Mouse (Mus musculus): ENCODE data around the gene Tnip1.
"Not testable (repeated sequence)": the region's sequence is repeated elsewhere in the genome, so short reads cannot be mapped to it uniquely, and the experiment has no call there.

The Tnip1 gene

DNA sequence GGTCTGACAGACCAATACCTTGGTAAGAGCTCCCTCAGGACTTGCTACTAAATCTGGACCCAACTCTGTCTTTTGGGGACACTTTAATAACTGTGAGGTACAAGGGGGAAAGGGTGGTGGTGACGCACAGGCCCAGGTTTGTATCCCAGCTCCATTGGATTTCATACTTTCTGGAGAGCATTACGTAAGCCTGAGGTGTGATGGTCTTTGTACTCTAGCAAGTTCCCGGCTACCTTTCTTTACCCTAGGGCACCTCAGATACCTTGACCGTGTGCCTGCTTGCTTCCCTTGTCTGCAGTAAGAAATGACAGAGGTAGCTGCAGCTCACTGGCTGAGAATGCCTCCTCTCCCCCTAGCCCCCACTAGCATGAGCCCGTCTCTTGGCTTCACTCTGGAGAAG lies 55.5 kb downstream of the Tnip1 start:
- no peak for DNase-seq

DNA sequence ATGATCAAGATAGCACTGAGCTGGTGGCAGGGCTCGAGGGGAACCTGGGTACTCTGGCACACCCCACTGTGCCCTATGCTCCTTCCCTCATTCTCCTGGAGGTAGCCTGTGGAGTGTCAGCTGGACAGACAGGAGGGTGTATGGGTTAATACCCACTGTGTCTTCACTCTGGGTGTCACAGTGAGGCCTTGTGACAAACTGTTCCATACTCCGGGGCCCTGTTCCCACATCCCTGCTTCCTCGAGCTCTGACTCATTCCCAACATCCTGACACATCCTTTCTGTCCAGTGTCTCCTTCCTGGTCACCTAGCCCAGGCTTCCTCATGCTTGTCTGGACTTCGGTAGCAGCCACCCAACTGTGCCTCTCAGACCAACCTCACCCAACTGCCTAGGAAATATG lies 56.3 kb downstream of the Tnip1 start:
- DNase-seq: no peak

DNA sequence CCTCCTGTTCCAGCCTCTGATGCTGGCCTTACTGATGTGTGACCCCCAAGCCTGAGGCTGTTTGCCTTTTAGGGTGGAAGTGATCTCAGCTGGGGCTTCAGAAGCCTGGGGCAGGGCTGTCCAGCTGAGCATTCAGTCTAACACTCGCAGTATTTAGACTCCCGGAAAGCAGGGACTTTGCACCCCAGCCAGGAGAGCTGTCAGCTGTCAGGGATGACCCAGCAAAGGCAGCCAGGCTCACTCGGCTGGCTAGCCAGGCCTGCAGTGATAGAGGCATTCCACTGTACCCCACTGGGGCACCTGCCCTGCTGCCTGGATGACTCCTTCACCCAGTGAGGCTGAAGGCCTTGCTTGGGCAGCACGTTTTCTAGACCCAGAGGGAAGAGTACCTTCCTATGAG lies 56.8 kb downstream of the Tnip1 start:
- no peak for DNase-seq

DNA sequence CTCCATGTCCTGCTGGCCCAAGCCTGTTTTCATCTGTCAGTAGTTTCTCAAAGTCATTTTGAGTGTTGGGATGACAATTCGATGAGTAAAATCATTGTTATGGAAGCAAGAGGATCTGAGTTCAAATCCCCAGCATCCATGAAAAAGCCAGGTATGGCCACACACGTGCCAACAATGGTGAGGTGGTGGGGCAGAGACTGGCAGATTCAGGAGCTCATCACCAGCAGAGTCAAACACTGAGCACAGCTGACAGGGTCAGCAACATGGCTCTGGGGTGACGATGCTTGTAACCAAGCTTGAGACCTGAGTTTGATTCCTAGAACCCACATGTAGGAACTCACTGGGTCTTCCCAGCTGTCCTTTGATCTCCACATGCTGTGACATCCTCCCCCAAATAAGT lies 57.6 kb downstream of the Tnip1 start:
- no peak for DNase-seq

DNA sequence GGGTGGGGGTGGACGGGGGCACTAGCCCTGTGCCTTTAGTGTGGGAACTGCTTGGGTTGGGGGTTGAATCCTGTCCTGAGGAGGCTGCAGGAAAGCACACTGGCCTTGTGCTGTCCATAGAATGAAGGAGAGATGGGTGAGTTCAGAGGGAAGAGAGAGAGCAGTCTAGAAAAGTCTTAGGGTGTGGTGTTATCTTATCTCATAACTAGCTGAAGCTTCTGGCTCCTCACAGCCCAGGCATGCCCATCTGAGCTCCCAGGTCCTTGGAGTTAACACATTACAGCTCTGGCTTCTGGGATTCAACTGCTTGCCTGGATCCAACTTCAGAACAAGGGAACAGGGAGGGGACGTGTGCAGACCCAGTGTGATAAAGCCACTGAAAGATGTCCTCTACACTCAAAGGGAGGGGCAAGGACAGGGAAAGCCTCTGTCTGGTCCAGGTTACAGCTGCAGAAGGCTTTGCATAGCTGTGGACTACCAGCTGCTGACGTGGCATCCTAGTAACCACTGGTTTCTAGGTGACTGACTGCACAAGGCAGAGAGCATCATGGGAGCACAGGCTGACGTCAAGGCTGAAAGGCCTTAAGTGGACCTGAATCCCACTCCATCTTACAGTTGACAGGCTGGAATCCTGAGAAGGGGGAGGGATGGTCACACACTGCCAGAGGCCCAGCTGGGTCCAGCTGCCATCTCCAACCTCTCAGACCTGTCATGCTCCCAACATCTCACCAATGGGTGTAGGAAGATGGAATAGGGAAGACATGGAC lies 58.6 kb downstream of the Tnip1 start:
- no peak for DNase-seq

DNA sequence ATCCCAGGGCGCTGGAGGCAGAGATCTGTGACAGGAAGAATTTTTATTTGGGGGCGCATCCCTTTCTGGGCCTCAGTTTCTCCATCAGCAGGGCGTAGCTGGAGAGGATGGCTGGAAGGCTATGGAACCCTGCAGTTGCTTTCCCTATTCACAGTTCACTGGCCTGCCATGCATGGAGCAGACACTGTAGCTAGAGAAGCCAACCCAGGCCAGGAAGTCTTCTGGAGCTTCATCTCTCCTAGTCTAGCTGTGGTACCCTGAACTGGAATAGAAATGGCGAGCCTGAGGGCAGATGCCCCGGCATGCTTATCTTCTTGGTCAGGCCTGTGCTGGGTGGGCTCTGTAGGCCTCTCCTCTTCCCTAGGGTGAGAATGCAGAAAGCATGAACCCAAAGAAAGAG lies 59.4 kb downstream of the Tnip1 start:
- DNase-seq: no peak

DNA sequence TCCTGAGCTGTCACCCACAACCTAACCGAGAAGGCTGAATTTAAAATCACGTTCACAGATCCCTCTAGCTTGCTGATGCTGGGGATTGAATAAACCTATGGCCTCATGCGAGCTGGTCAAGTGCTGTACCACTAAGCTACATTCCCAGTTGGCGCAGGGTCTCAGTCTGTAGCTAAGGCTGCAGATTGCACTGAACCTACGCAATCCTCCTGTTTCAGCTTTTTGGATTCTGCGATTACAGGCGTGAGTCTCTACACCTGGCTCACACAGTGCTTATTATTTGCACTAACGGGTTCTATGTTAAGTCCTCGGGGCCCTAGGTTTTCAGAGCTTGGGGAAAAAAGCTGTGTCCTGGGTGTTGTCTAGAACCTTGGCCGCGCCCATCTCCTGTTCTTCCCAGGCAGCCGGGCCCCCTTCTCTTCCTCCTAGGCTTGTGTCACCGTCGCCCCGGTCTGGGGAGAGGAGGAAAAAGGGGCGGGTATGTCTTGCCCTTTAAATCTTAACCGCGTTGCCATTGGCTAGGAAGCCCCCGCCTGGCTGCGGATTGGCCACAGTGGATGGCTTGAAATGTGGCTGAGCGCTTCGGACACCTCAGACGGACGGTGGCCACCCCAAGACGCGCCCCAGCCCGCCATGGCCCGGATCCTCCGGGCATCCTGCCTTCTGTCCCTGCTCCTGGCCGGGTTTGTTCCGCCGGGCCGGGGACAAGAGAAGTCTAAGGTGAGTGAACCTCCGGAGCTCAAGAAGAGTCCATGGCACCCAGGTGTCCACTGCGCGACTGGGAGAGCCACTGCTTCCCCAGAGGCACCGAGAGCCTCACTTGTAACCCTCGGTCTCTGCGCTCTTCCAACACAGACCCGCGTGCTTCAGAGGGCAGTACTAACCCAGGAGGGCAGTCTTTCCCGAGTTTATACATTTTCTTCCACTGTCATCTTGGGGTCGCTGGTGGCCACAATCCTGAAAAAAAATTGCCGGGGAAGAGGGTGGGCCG lies 60.1 kb downstream of the Tnip1 start, which contains the start of gene Gpx3:
Gene Gpx3, plus strand, starts transcription at position 121 of the 991 bp plus-strand sequence.
- no peak for DNase-seq

DNA sequence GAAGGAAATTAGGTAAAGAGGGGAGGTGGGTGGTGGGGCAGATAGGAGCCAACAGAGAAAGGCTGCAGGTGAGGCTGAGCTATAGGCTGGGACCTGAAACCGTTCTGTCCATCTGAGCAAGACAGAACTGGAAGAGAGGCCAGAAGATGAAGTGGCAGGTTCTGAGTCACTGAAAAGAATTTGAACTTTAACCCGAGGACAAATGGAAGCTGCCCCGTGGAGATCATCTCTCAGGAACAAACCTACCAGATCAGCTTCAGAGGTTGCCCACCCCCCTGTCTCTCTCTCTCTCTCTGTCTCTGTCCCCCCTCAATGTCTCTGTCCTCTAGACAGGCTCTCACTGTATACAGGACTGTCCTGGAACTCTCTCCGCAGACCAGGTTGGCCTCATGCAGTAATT lies 63.1 kb downstream of the Tnip1 start:
- no peak for DNase-seq

DNA sequence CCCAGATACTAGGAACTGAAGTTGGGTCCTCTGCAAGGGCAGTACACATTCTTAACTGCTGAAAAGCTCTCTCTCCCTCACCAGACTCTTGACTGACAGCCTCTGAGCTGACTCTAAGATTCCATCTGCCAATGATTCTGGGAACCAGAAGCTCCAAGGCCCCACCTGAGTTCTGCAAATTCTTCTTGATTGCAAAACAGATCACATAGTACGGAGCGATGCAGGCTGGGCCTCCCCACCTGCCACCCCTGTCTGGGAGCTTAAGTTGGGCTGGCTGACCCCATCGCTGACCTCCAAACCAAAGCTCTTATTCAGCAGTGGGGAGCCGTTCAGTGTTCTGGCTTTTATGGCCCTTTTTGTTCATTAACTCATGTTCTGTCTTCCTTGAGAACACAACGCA lies 65.2 kb downstream of the Tnip1 start:
- no peak for DNase-seq

DNA sequence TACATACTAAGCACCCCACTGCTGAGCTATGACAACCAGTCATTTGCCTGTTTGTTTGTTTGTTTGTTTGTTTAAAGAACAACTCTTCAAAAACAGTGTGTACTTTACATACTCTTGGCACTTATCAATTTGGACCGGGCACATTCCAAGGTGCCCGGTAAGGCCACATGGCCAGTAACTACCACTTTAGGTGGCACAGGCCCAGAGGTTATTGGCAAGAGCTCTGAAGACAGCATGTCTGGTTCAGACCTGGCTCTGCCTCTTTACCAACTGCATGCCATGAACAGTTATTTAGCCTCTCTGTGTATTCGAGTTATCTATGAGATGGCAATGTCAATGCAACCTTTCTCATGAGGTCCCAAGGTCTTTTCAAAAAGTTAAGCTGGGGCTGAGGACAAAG lies 66.1 kb downstream of the Tnip1 start:
- not testable (repeated sequence) for DNase-seq

DNA sequence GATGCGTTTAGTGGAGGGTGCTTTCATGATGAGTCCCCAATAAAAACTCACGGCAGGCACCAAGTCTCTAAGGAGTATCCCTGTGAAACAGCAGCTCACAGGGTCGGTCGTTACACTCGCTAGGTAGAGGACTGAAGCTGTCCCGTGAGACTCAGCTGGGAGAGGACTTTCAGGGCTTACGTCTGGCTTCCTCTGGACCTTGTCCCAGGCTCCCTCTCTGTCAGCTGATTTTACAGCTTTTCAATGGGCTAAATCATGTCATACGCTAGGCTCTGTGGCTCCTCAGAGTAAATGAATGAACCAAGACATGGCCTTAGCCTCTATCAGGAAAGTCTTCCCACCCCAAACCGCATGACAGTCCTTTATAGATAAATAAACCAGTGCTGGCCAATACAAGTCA lies 68.1 kb downstream of the Tnip1 start:
- DNase-seq: no peak

DNA sequence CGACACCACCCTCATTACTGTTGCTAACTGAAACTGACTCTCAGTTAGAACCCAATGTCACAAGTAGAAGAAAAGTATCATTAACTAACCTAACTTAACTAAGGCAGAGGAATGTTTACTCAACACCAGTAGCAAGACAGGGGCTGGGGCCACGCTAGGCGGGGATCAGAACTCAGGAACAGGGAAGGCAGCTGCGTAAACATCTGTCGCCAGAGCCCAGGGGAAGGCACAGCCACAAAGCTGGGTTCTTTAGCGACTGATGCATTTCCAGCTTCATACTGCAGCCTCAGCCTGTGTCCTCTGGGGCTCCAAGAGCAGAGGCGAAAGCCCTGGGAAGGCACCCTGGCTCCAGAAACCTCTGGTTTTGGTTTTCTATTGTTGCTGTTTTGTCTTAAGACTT lies 70.6 kb downstream of the Tnip1 start:
- DNase-seq: no peak

DNA sequence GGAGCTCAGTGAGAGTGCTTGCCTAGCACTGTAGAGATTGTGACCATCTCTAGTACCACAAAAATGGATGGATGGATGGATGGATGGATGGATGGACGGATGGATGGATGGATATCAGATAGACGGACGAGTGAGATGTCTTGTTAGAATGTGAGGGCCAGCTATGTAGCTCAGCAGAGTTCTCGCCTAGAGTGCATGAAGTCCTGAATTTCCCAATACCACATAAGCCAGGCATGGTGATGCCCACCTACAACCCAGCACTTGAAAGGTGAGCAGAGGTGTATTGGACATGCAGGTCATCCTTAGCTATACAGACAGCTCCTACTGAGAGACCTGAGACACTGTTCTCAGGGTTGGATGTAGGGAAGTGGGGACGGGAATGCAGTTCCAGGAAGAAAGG lies 71.4 kb downstream of the Tnip1 start:
- no peak for DNase-seq

DNA sequence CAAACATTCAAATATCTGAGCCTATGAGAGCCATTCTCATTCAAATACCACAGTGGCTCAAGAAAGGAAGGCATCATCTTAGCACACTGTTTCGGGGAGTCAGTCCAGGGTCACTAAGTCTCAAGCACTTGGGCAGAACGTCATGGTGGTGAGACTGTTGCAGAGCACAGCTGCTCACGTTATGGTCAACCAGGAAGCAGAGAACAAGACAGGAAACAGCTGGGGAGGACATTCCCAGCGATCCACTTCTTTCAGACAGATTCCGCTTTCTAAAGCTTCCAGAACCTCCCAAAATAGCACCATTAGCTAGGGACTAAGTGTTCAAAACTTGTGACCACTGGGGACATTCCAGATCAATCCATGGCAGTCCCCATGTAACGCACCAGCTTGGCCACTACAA lies 74.8 kb downstream of the Tnip1 start:
- no peak for DNase-seq

DNA sequence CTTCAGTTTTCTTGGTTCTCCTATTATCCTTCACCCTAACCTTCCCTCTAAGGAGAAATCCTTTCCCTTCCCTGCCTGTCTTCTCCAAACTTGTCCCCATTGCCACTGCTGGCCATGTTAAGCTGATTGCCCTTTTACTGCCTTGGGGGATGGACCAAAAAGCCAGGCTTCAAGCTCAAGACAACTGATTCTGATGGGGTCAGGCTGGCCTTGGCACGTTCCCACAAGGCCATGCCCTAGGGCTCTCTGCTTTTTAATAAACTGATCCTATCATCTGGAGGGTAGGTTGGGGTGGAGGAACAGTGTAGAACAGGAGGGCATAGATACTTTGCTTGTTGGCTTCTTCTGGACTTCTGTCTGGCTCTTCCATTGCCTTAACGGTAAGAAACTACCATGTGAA lies 77.3 kb downstream of the Tnip1 start:
- no peak for DNase-seq

DNA sequence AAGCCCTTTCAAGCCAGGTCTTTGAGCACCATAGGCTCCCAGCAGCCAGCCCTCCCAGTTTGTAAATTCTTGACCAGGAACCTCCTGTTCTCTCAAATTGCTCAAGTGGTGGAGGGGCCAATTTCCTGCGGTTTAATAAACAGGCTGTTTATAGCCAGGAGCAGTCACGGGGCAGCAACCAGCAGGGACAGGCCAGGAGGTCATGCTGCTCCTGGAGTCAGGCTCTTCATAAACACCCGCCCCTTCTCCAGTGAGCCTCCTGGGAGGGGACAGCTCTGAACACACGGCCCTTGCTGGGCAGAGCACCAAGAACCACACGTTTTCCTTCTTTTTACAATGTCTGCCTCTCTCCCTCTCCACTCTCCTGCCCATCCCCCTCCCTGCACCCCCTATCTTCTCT lies 77.8 kb downstream of the Tnip1 start:
- DNase-seq: no peak

DNA sequence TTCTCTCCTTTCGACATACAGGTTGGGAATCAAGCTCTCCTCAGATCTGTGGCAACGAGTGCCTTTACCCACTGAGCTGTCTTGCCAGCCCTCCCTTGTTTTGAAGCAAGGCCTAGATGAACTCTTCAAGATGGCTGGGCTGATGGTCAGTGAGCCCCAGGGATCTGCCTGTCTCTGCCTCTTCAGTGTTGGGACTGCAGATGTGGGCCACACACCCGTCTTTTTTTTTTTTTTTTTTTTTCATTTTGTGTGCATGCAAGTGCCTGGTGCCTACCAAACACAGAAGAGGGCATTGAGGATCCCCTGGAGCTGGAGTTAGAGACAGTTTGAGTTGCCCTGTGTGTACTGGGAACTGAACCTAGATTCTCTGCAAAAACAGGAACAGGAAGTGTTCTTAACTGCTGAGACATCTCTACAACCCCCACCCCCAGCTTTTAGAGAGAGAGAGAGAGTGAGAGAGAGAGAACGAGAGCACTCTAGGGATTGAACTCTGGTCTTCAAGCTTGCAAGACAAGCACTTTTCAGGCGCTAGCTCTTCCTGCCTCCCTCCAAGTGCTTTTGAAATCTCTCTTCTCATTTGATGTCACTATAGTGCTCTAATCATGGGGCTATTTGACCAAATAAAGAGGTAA lies 78.4 kb downstream of the Tnip1 start:
- no peak for DNase-seq

DNA sequence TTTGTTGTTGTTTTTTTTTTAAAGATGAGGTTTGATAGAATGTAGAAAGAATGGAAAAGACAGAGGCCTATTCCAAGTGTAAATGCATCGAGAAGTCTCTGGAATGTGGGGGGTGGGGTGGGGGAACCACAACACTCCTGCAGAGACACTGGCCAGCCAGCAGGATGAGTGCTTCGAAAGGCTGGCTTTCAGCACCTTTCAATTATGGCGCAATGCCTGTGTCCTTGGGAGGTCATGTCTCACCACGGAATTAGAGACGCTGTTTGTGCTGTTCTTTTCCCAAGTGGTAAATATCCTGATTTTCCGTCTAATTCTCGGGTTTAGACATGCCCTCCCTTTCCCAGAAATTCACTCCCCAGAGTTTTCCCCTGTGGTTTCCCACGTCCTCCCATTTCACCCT lies 80.0 kb downstream of the Tnip1 start:
- no peak for DNase-seq

DNA sequence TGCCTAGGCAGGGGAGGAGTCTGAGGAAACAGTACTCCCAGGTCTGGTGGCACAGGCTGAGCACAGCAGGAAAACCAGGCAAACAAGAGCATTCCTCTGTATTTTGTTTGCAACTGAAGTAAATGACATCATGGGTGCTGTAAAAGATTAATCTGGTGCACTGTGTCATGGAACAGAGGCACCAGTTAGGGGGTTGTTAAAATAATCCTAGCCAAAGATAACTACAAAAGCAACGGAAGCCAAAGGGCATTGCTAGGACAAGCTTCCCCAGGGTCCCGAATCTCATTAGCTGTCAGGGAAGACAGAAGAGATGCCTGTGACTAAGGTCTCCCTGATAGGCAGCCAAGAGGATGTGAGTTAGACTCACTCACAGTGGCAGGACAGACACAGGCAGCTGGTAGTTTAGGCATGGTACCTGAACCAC lies 81.7 kb downstream of the Tnip1 start:
- DNase-seq: no peak

DNA sequence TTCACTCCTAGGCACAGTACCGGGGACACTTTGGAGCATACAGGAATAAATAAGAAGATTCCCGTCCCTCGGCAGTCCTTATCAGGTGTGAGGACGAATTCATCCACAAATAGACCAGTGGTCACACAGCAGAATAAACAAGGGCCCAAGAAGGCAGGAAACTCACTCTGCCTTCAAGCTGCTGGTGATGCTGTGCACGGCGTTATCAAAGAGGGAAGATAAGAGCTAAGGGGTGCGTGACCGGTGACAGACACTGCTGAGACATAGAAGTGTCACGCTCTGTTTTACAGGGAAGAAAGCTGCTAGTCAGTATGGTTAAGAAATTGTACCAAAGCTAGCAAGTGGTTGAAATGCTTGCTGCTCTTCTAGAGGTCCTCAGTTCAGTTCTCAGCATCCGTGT lies 82.8 kb downstream of the Tnip1 start:
- DNase-seq: no peak

DNA sequence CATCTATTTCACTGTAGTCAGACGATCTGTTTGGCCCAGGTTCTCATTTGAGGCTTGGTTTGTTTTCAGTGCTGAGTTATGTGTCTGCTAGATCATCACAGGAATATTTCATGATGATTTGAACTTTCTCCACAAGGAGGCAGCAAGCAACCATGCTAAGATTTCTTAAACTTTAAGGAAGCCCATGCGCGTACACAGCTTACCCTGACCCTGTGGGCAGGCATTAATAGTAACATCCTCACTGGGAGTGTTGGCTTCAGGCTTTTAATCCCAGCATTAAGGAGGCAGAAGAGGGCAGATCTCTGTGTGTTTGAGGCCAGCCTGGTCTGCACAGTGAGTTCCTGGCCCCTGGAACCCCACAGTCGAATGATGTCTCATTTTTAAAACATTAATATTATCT lies 83.3 kb downstream of the Tnip1 start:
- peak in 1 of 2 experiments; percentile 36 for DNase-seq

DNA sequence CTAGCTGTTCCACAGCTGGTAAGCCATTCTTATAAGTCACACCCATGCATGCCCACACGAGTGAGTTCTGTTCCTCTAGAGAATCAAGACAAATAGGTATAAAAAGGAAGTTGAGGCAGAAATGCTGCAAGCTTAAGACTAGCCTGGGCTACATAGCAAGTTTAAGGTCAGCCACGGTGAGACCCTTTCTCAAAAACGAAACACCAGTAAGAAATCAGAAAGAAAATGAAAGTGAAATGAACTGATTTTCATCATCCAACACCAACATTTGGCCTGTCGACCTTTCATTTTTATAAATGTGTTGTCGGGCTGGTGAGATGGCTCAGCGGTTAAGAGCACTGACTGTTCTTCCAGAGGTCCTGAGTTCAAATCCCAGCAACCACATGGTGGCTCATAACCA lies 83.8 kb downstream of the Tnip1 start:
- DNase-seq: no peak

DNA sequence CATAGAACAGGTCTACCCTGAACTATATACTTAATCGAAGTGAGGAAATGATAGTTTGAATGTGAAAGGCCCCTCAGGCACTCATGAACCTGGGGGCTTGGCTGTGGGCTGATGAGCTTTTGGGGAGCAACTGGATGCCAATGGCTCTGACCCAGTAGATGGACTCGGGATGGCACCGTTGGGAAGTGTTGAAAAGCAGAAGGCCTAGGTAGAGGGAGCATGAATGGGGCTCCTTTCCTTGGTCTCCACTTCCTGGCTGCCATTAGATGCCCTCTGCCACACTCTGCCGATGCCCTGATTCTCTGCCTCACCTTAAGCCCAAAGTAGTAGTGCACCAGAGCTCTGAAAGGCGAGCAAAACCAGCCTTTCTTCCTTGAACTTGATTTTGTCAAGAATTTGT lies 86.7 kb downstream of the Tnip1 start:
- no peak for DNase-seq
